In genomic region chr12:17089710-17090339, GRCm38 (mm10) we compare ENCODE assay signal across 11 mouse cellular contexts.
DNase-seq lines count a peak whose midpoint lies in the region; ATAC-seq and TF ChIP-seq lines count a peak whose summit lies in the region.
"Had no signal": no experiment of that assay in that cellular context is flagged by ENCODE, and none has a peak within 500 bp of the region (broad histone marks: within the 10 kb centered on the region; RNA-seq: fewer than 3 reads in every experiment).

No protein-coding gene starts in this region.

- H3K4me1 ChIP-seq in forebrain, postnatal 0 days (ENCODE audit: insufficient read depth): peaks cover 4% of the 10 kb centered on the region
- peaks cover 39% of the 10 kb centered on the region for H3K4me1 ChIP-seq in forebrain, embryonic 10.5 days
- peaks cover 14% of the 10 kb centered on the region for H3K4me1 ChIP-seq in neural tube, embryonic 15.5 days
- H3K4me1 ChIP-seq: megakaryocyte, embryonic 14.5 days had no signal

- peak; percentile 46 for ATAC-seq in forebrain, postnatal 0 days
- ATAC-seq in neural tube, embryonic 15.5 days (ENCODE audit: low FRiP score): 0 out of 2 replicates have a peak, but pooled peaks have one; percentile 44
- ATAC-seq: CD4-positive, CD25-positive, alpha-beta regulatory T cell, adult 4 months had no signal

- no peaks in the 10 kb centered on the region for H3K27me3 ChIP-seq in forebrain, postnatal 0 days (ENCODE audit: insufficient read depth, low read length)
- H3K27me3 ChIP-seq in forebrain, embryonic 10.5 days (ENCODE audit: poor library complexity, severe bottlenecking): no peaks in the 10 kb centered on the region
- no peaks in the 10 kb centered on the region for H3K27me3 ChIP-seq in neural tube, embryonic 15.5 days (replicated peaks)

- intact Hi-C loops in left cerebral cortex, adult 2 months (cut with DNase I): loop anchor here (5.0 kb wide), 3 partner anchors 53 to 82 kb away; no protein-coding TSS in a partner anchor

- peak; percentile 9; the same call in 1 of the 2 replicates for TF ChIP-seq CTCF in forebrain, postnatal 0 days (IDR thresholded peaks at IDR 0.05; ENCODE audit: low read depth)
- TF ChIP-seq CTCF in left cerebral cortex, adult 2 months (IDR thresholded peaks at IDR 0.05): no peak

- H3K9ac ChIP-seq in forebrain, postnatal 0 days: no peak overlapping the region
- H3K9ac ChIP-seq in neural tube, embryonic 15.5 days (replicated peaks): no peak overlapping the region

- no peaks in the 10 kb centered on the region for H3K9me3 ChIP-seq in forebrain, postnatal 0 days (ENCODE audit: low read length)
- H3K9me3 ChIP-seq in forebrain, embryonic 10.5 days: no peaks in the 10 kb centered on the region
- no peaks in the 10 kb centered on the region for H3K9me3 ChIP-seq in neural tube, embryonic 15.5 days (replicated peaks)
- H3K9me3 ChIP-seq: megakaryocyte, embryonic 14.5 days had no signal

- DNase-seq in forebrain, postnatal 0 days: no peak
- no peak for DNase-seq in forebrain, embryonic 10.5 days (ENCODE audit: extremely low spot score, low spot score)
- no peak for DNase-seq in left cerebral cortex, adult 2 months (ENCODE audit: extremely low spot score in 1 of 2, low spot score in 2 of 2)
- DNase-seq in left cerebral cortex, adult 8-10 months (ENCODE audit: low spot score in 2 of 2): no peak
- peak; percentile 37 for DNase-seq in gastrocnemius, postnatal 10 days
- no peak for DNase-seq in thymus, postnatal 4 days
- DNase-seq in adrenal gland, adult 8-10 months: no peak
- DNase-seq: adrenal gland, postnatal 36 days had no signal

- WGBS in forebrain, postnatal 0 days: 41% methylated on average over 7 of the region's 7 CpGs
- 61% methylated on average over 7 of the region's 7 CpGs for WGBS in forebrain, embryonic 10.5 days
- WGBS in neural tube, embryonic 15.5 days: 37% methylated on average over 7 of the region's 7 CpGs

- H3K27ac ChIP-seq in forebrain, postnatal 0 days (ENCODE audit: low read depth, low read length): no peak overlapping the region
- H3K27ac ChIP-seq in forebrain, embryonic 10.5 days: no peak overlapping the region
- peak overlapping the region; percentile 61 for H3K27ac ChIP-seq in left cerebral cortex, adult 2 months
- no peak overlapping the region for H3K27ac ChIP-seq in neural tube, embryonic 15.5 days (replicated peaks)

- no peaks in the 10 kb centered on the region for H3K36me3 ChIP-seq in forebrain, postnatal 0 days (ENCODE audit: insufficient read depth)
- no peaks in the 10 kb centered on the region for H3K36me3 ChIP-seq in forebrain, embryonic 10.5 days (replicated peaks)
- no peaks in the 10 kb centered on the region for H3K36me3 ChIP-seq in neural tube, embryonic 15.5 days

- no peak overlapping the region for H3K4me2 ChIP-seq in forebrain, postnatal 0 days (ENCODE audit: low read depth)
- no peak overlapping the region for H3K4me2 ChIP-seq in neural tube, embryonic 15.5 days

- no peak overlapping the region for H3K4me3 ChIP-seq in forebrain, postnatal 0 days (ENCODE audit: low read depth, low read length)
- H3K4me3 ChIP-seq in forebrain, embryonic 10.5 days: no peak overlapping the region
- no peak overlapping the region for H3K4me3 ChIP-seq in left cerebral cortex, adult 2 months
- H3K4me3 ChIP-seq in neural tube, embryonic 15.5 days (replicated peaks): no peak overlapping the region
- H3K4me3 ChIP-seq: megakaryocyte, embryonic 14.5 days had no signal
